8 mouse cellular contexts compared by ENCODE assay signal in genomic region chr2:91923415-91924337, GRCm38 (mm10). TPM values are rescaled to one million over a fixed set of nuclear protein-coding genes. Genes with fewer than 3 reads are reported as not detected.
A peak's percentile ranks its signal among the peaks of the same experiment; 100 is the strongest.
DNase-seq lines count a peak whose midpoint lies in the region; ATAC-seq and TF ChIP-seq lines count a peak whose summit lies in the region.
"Had no signal": no experiment of that assay in that cellular context is flagged by ENCODE, and none has a peak within 500 bp of the region (broad histone marks: within the 10 kb centered on the region; RNA-seq: fewer than 3 reads in every experiment).

No protein-coding gene starts in this region.

- H3K9ac ChIP-seq in MEL (ENCODE audit: control insufficient read depth, low read depth, low read length, poor library complexity, severe bottlenecking): peak overlapping the region; percentile 85
- no peak overlapping the region for H3K9ac ChIP-seq in heart, embryonic 11.5 days (ENCODE audit: low read depth, low read length)
- no peak overlapping the region for H3K9ac ChIP-seq in kidney, embryonic 15.5 days
- H3K9ac ChIP-seq in lung, embryonic 14.5 days: no peak overlapping the region

- peak overlapping the region; percentile 84 for H3K27ac ChIP-seq in MEL (ENCODE audit: control insufficient read depth, low read depth, low read length)
- no peak overlapping the region for H3K27ac ChIP-seq in heart, embryonic 11.5 days (ENCODE audit: low read depth, low read length)
- H3K27ac ChIP-seq in kidney, embryonic 15.5 days: no peak overlapping the region
- H3K27ac ChIP-seq in lung, embryonic 14.5 days (ENCODE audit: low read depth): no peak overlapping the region
- H3K27ac ChIP-seq: macrophage had no signal

- peaks cover 34% of the 10 kb centered on the region for H3K79me2 ChIP-seq in MEL (ENCODE audit: control insufficient read depth, insufficient read depth, low read length, poor library complexity)

- no peaks in the 10 kb centered on the region for H3K27me3 ChIP-seq in MEL (ENCODE audit: control insufficient read depth in 1 of 2, insufficient read depth in 2 of 2, low read length in 2 of 2)
- H3K27me3 ChIP-seq in heart, embryonic 11.5 days (ENCODE audit: control insufficient read depth, insufficient read depth, low read length): peaks cover 47% of the 10 kb centered on the region
- peaks cover 50% of the 10 kb centered on the region for H3K27me3 ChIP-seq in kidney, embryonic 15.5 days
- peaks cover 47% of the 10 kb centered on the region for H3K27me3 ChIP-seq in lung, embryonic 14.5 days (ENCODE audit: insufficient read depth, low read length)

- DNase-seq in MEL (ENCODE audit: low read depth, low spot score): peak; percentile 88
- peak; percentile 88 for DNase-seq in lung, embryonic 14.5 days

- ATAC-seq in CD4-positive, CD25-positive, alpha-beta regulatory T cell, adult 4 months: peak; percentile 76
- peak; percentile 59 for ATAC-seq in common myeloid progenitor, adult 5-6 weeks (replicated peaks; ENCODE audit: low read depth, poor library complexity, severe bottlenecking)
- ATAC-seq in heart, embryonic 11.5 days (replicated peaks; ENCODE audit: insufficient number of reproducible peaks, low FRiP score, low TSS enrichment): no peak
- no peak for ATAC-seq in kidney, embryonic 15.5 days (replicated peaks; ENCODE audit: low FRiP score)
- no peak for ATAC-seq in lung, embryonic 14.5 days (ENCODE audit: insufficient read depth)
- peak; percentile 34; the same call in 1 of the 2 replicates for ATAC-seq in neutrophil, adult 5-6 weeks (ENCODE audit: extremely low read depth, insufficient number of reproducible peaks, low FRiP score, poor library complexity, severe bottlenecking)

- TF ChIP-seq POLR2A in MEL (IDR thresholded peaks at IDR 0.05; ENCODE audit: control insufficient read depth in 1 of 2, insufficient read depth in 1 of 2, low read depth in 1 of 2, low read length in 2 of 2, poor library complexity in 1 of 2): peak in 1 of 2 experiments; percentile 35; a peak in 1 of 4 replicates

- H3K4me1 ChIP-seq in MEL (ENCODE audit: control insufficient read depth in 1 of 2, insufficient read depth in 2 of 2, low read length in 2 of 2): peaks cover 3 to 21% of the 10 kb centered on the region in 2 experiments
- peaks cover 10% of the 10 kb centered on the region for H3K4me1 ChIP-seq in heart, embryonic 11.5 days (ENCODE audit: control insufficient read depth, insufficient read depth, low read length)
- H3K4me1 ChIP-seq in kidney, embryonic 15.5 days: peaks cover 41% of the 10 kb centered on the region
- H3K4me1 ChIP-seq in lung, embryonic 14.5 days (ENCODE audit: insufficient read depth): peaks cover 7% of the 10 kb centered on the region

- no peak for TF ChIP-seq EP300 in MEL (IDR thresholded peaks at IDR 0.05; ENCODE audit: low read depth in 1 of 2, low read length in 2 of 2)

- peaks cover 0 to 5% of the 10 kb centered on the region in 2 experiments; a peak in 2 of 4 replicates for H3K36me3 ChIP-seq in MEL (ENCODE audit: control insufficient read depth in 1 of 2, insufficient read depth in 2 of 2, low read length in 2 of 2)
- no peaks in the 10 kb centered on the region for H3K36me3 ChIP-seq in heart, embryonic 11.5 days (ENCODE audit: control insufficient read depth, insufficient read depth, low read length)
- peaks cover 8% of the 10 kb centered on the region; the same call in 1 of the 2 replicates for H3K36me3 ChIP-seq in kidney, embryonic 15.5 days
- 0 out of 2 replicates have a peak, but pooled peaks cover 4% of the 10 kb centered on the region for H3K36me3 ChIP-seq in lung, embryonic 14.5 days (ENCODE audit: insufficient read depth)

- TF ChIP-seq RAD21 in MEL (IDR thresholded peaks at IDR 0.05; ENCODE audit: low read depth, low read length): peak; percentile 72

- H3K4me3 ChIP-seq in MEL (ENCODE audit: control insufficient read depth in 1 of 2, insufficient read depth in 1 of 2, low read depth in 2 of 2, low read length in 2 of 2): peak overlapping the region; percentile 70 to 75
- peak overlapping the region; percentile 53 for H3K4me3 ChIP-seq in heart, embryonic 11.5 days (ENCODE audit: low read depth, low read length)
- H3K4me3 ChIP-seq in kidney, embryonic 15.5 days (replicated peaks): peak overlapping the region; percentile 62
- H3K4me3 ChIP-seq in lung, embryonic 14.5 days (ENCODE audit: low read depth, low read length): peak overlapping the region; percentile 54

- H3K9me3 ChIP-seq in MEL (replicated peaks; ENCODE audit: insufficient read depth, low read length): no peaks in the 10 kb centered on the region
- H3K9me3 ChIP-seq in heart, embryonic 11.5 days (replicated peaks; ENCODE audit: control insufficient read depth, low read length): no peaks in the 10 kb centered on the region
- H3K9me3 ChIP-seq in kidney, embryonic 15.5 days (replicated peaks): no peaks in the 10 kb centered on the region
- H3K9me3 ChIP-seq in lung, embryonic 14.5 days (ENCODE audit: low read depth, low read length): no peaks in the 10 kb centered on the region

- TF ChIP-seq CTCF in MEL (IDR thresholded peaks at IDR 0.05 in 2 of 3, conservative IDR thresholded peaks at IDR 0.05 in 1 of 3; ENCODE audit: control insufficient read depth in 1 of 3, insufficient read depth in 1 of 3, low read depth in 2 of 3, low read length in 3 of 3, poor library complexity in 1 of 3, severe bottlenecking in 1 of 3): peak in 2 of 3 experiments; percentile 80 to 93; a peak in 5 of 6 replicates
- TF ChIP-seq CTCF in lung, embryonic 14.5 days (IDR thresholded peaks at IDR 0.05; ENCODE audit: low read depth): peak; percentile 83

- 5% methylated on average over 54 of the region's 54 CpGs for WGBS in heart, embryonic 11.5 days (ENCODE audit: insufficient replicate concordance)
- 4% methylated on average over 54 of the region's 54 CpGs for WGBS in kidney, embryonic 15.5 days
- 5% methylated on average over 54 of the region's 54 CpGs for WGBS in lung, embryonic 14.5 days

- H3K4me2 ChIP-seq in heart, embryonic 11.5 days: peak overlapping the region; percentile 59
- H3K4me2 ChIP-seq in kidney, embryonic 15.5 days: peak overlapping the region; percentile 99
- H3K4me2 ChIP-seq in lung, embryonic 14.5 days: peak overlapping the region; percentile 96

TF ChIP-seq in MEL, 35 proteins besides CTCF, POLR2A, EP300 and RAD21 (continues in another document):
- TF ChIP-seq SIN3A (IDR thresholded peaks at IDR 0.05; ENCODE audit: low read length): peak; percentile 68
- TF ChIP-seq MXI1 (IDR thresholded peaks at IDR 0.05; ENCODE audit: low read depth, low read length): peak; percentile 86
- no peak for TF ChIP-seq CHD1 (IDR thresholded peaks at IDR 0.05; ENCODE audit: low read depth, low read length)
- peak; percentile 82 for TF ChIP-seq MAX (IDR thresholded peaks at IDR 0.05; ENCODE audit: low read length)
- TF ChIP-seq ZC3H11A (IDR thresholded peaks at IDR 0.05; ENCODE audit: low read depth, low read length): peak; percentile 61

RNA-seq across cellular contexts. Expression of gene Chrm4, which starts 3.4 kb away (rescaled TPM):
- polyA plus RNA-seq in CD4-positive, CD25-positive, alpha-beta regulatory T cell, adult 4 months (2017; shearing (Covaris generic)): under 1 TPM in 1 of 2 experiments, not detected in 1; 0.30 TPM
- 23.9 and 29.0 TPM in 2 replicates for total RNA-seq in MEL (2012; rRNA removed)
- polyA plus RNA-seq in MEL (2012; ENCODE audit: insufficient read depth in 1 of 2, insufficient read length in 2 of 2, low read depth in 1 of 2, low replicate concordance in 2 of 2, missing spikeins in 1 of 2): 10 to 100 TPM in 1 of 2 experiments, not detected in 1; 21.5 TPM
- total RNA-seq in common myeloid progenitor, adult 5-6 weeks (2017): 0.96 TPM in 1 of 2 replicates, not detected in the other
- not detected in 2 replicates for polyA plus RNA-seq in heart, embryonic 11.5 days (2014; fragmentation: Nextera tagmentation; extraction: Ambion mirVana)
- polyA plus RNA-seq in kidney, embryonic 15.5 days (2015; fragmentation: Nextera tagmentation; extraction: Ambion mirVana): 0.42 TPM in 1 of 2 replicates, not detected in the other
- polyA plus RNA-seq in lung, embryonic 14.5 days (2014; fragmentation: Nextera tagmentation; extraction: Ambion mirVana): 0.22 and 0.33 TPM in 2 replicates
- total RNA-seq in neutrophil, adult 5-6 weeks (2017): not detected in 2 replicates
- polyA plus RNA-seq: macrophage had no signal

RNA-seq across cellular contexts. Expression of gene Mdk, which starts 8.4 kb away (rescaled TPM):
- polyA plus RNA-seq in CD4-positive, CD25-positive, alpha-beta regulatory T cell, adult 4 months (2017; shearing (Covaris generic)): 1 to 10 TPM; 1.9 to 3.1 TPM
- total RNA-seq in MEL (2012; rRNA removed): 0.19 and 0.59 TPM in 2 replicates
- 1 to 10 TPM in 1 of 2 experiments, not detected in 1; 3.4 TPM for polyA plus RNA-seq in MEL (2012; ENCODE audit: insufficient read depth in 1 of 2, insufficient read length in 2 of 2, low read depth in 1 of 2, low replicate concordance in 2 of 2, missing spikeins in 1 of 2)
- 0.44 TPM in 1 of 2 replicates, not detected in the other for total RNA-seq in common myeloid progenitor, adult 5-6 weeks (2017)
- 842 and 965 TPM in 2 replicates for polyA plus RNA-seq in heart, embryonic 11.5 days (2014; fragmentation: Nextera tagmentation; extraction: Ambion mirVana)
- polyA plus RNA-seq in kidney, embryonic 15.5 days (2015; fragmentation: Nextera tagmentation; extraction: Ambion mirVana): 1,215 and 1,266 TPM in 2 replicates
- 1,044 and 1,097 TPM in 2 replicates for polyA plus RNA-seq in lung, embryonic 14.5 days (2014; fragmentation: Nextera tagmentation; extraction: Ambion mirVana)
- total RNA-seq in neutrophil, adult 5-6 weeks (2017): 1.1 and 1.3 TPM in 2 replicates

RNA-seq across cellular contexts. Expression of gene Gm9821, which starts 21.8 kb away (rescaled TPM):
- under 1 TPM; 0.82 to 0.86 TPM for polyA plus RNA-seq in CD4-positive, CD25-positive, alpha-beta regulatory T cell, adult 4 months (2017; shearing (Covaris generic))
- total RNA-seq in MEL (2012; rRNA removed): 0.85 and 1.2 TPM in 2 replicates
- polyA plus RNA-seq in MEL (2012; ENCODE audit: insufficient read depth in 1 of 2, insufficient read length in 2 of 2, low read depth in 1 of 2, low replicate concordance in 2 of 2, missing spikeins in 1 of 2): 10 to 100 TPM in 1 of 2 experiments, not detected in 1; 22.7 TPM
- total RNA-seq in common myeloid progenitor, adult 5-6 weeks (2017): 0.49 and 1.5 TPM in 2 replicates
- 1.8 and 2.8 TPM in 2 replicates for polyA plus RNA-seq in heart, embryonic 11.5 days (2014; fragmentation: Nextera tagmentation; extraction: Ambion mirVana)
- polyA plus RNA-seq in kidney, embryonic 15.5 days (2015; fragmentation: Nextera tagmentation; extraction: Ambion mirVana): 0.49 and 0.53 TPM in 2 replicates
- 0.34 and 1.1 TPM in 2 replicates for polyA plus RNA-seq in lung, embryonic 14.5 days (2014; fragmentation: Nextera tagmentation; extraction: Ambion mirVana)
- total RNA-seq in neutrophil, adult 5-6 weeks (2017): 0.35 and 0.74 TPM in 2 replicates

RNA-seq across cellular contexts. Expression of gene Dgkz, which starts 52.0 kb away (rescaled TPM):
- polyA plus RNA-seq in CD4-positive, CD25-positive, alpha-beta regulatory T cell, adult 4 months (2017; shearing (Covaris generic)): 100 to 1,000 TPM; 131 to 138 TPM
- total RNA-seq in MEL (2012; rRNA removed): 65.6 and 66.1 TPM in 2 replicates
- polyA plus RNA-seq in MEL (2012; ENCODE audit: insufficient read depth in 1 of 2, insufficient read length in 2 of 2, low read depth in 1 of 2, low replicate concordance in 2 of 2, missing spikeins in 1 of 2): 100 to 1,000 TPM in 1 of 2 experiments, not detected in 1; 165 TPM
- 102 and 117 TPM in 2 replicates for total RNA-seq in common myeloid progenitor, adult 5-6 weeks (2017)
- 42.1 and 49.6 TPM in 2 replicates for polyA plus RNA-seq in heart, embryonic 11.5 days (2014; fragmentation: Nextera tagmentation; extraction: Ambion mirVana)
- polyA plus RNA-seq in kidney, embryonic 15.5 days (2015; fragmentation: Nextera tagmentation; extraction: Ambion mirVana): 37.7 and 46.7 TPM in 2 replicates
- polyA plus RNA-seq in lung, embryonic 14.5 days (2014; fragmentation: Nextera tagmentation; extraction: Ambion mirVana): 59.2 and 63.9 TPM in 2 replicates
- total RNA-seq in neutrophil, adult 5-6 weeks (2017): 137 TPM in 2 replicates

Comparison
In these comparisons a context has a peak if more than half of its experiments do, and no peak if none do; other contexts are left out.
1. ATAC-seq: peak in CD4-positive, CD25-positive, alpha-beta regulatory T cell, adult 4 months (single experiment), common myeloid progenitor, adult 5-6 weeks (single experiment) and neutrophil, adult 5-6 weeks (single experiment); none in heart, embryonic 11.5 days (single experiment), kidney, embryonic 15.5 days (single experiment) and lung, embryonic 14.5 days (single experiment).
2. RNA of gene Mdk, which starts 8.4 kb away (polyA plus RNA-seq): 1,215 to 1,266 TPM in kidney, embryonic 15.5 days, 1,044 to 1,097 TPM in lung, embryonic 14.5 days and 842 to 965 TPM in heart, embryonic 11.5 days; 3.4 TPM in MEL and 1.9 to 3.1 TPM in CD4-positive, CD25-positive, alpha-beta regulatory T cell, adult 4 months; every median in the first group is over 100 times any median in the second.
3. Peak in every context shown above with its lines, with median percentiles within 50 percentile points of each other: H3K4me3 ChIP-seq and H3K4me2 ChIP-seq.